Mouse (Mus musculus): Measurements from ENCODE around the gene Pom121.

- no peak for TF ChIP-seq CTCF (IDR thresholded peaks at IDR 0.05; ENCODE audit: borderline replicate concordance, control insufficient read depth, extremely low read depth, insufficient read depth, low read length, poor library complexity)
- TF ChIP-seq POLR2A (IDR thresholded peaks at IDR 0.05; ENCODE audit: control insufficient read depth, extremely low read depth, insufficient read depth, low read length, poor library complexity), result no peak
These were observed 23.2 kb downstream of the Pom121 start for GRCm38 (mm10) chr5:135371195-135371594.
